Mouse (Mus musculus): ENCODE results near the gene Sirt2.

GRCm38 (mm10) chr7:28778825-28779224 is 12.3 kb downstream of the Sirt2 start:
- TF ChIP-seq CTCF (IDR thresholded peaks at IDR 0.05; ENCODE audit: borderline replicate concordance, insufficient read depth, low read length) (no peak), POLR2A (IDR thresholded peaks at IDR 0.05; ENCODE audit: low read depth, low read length) (no peak)

Measured in embryonic fibroblast, embryonic 13.5 days (primary cell).